Mouse (Mus musculus) liver, embryonic 14.5 days (tissue): ENCODE measurements around the gene Tub. TPM values are rescaled to one million over a fixed set of nuclear protein-coding genes. Genes with fewer than 3 reads are reported as not detected.

Experiments used
- ATAC-seq: fragments of 200-750 bp; cut with Nextera tagmentation; 2 replicates; pipeline ENCODE4 v1.8.0; 2017; ENCODE audit warnings: moderate number of reproducible peaks, mild to moderate bottlenecking, moderate library complexity; ENCODE audit not compliant: insufficient read depth
- DNase-seq, 3 experiments: peaks; one replicate each; pipeline ENCODE4 v3.0.0-alpha.2; 2012 to 2013; ENCODE audit warnings: low read depth in 3 of 3, low spot score in 3 of 3
- H3K27ac ChIP-seq: fragments of 300-500 bp; sonication (generic); 2 replicates; pipeline ENCODE4 v1.5.1; 2014; ENCODE audit warnings: moderate library complexity, mild to moderate bottlenecking, control low read depth, inconsistent platforms
- H3K27me3 ChIP-seq: fragments of 300-500 bp; sonication (generic); 2 replicates; pipeline ENCODE4 v1.6.1; 2014; ENCODE audit warnings: mild to moderate bottlenecking, low read length, moderate library complexity; ENCODE audit not compliant: control insufficient read depth, insufficient read depth
- H3K36me3 ChIP-seq: fragments of 300-500 bp; sonication (generic); replicated peaks from 2 replicates; pipeline ENCODE4 v1.6.1; 2014; ENCODE audit warnings: low read depth; ENCODE audit not compliant: control insufficient read depth, insufficient read depth
- H3K4me1 ChIP-seq, 2 experiments: fragments of 200-500 bp in 1 of 2; fragments of 300-500 bp in 1 of 2; sonication (generic) in 1 of 2; replicated peaks; 2 replicates each; pipeline ENCODE4 v1.6.1; 2012 to 2014; ENCODE audit warnings: antibody characterized with exemption in 1 of 2, inconsistent platforms in 1 of 2, low read length in 1 of 2; ENCODE audit not compliant: control insufficient read depth in 2 of 2, insufficient read depth in 2 of 2
- H3K4me2 ChIP-seq: fragments of 300-500 bp; sonication (generic); 2 replicates; pipeline ENCODE4 v1.6.1; 2014; ENCODE audit warnings: low read depth, mild to moderate bottlenecking, control low read depth, moderate library complexity
- H3K4me3 ChIP-seq, 2 experiments: fragments of 200-500 bp in 1 of 2; fragments of 300-500 bp in 1 of 2; sonication (generic) in 1 of 2; 2 replicates each; pipeline ENCODE4 v1.5.1; 2012 to 2014; ENCODE audit warnings: low read depth in 2 of 2, low read length in 2 of 2, mild to moderate bottlenecking in 2 of 2, control low read depth in 1 of 2, inconsistent platforms in 1 of 2, moderate library complexity in 1 of 2; ENCODE audit not compliant: insufficient read depth in 1 of 2
- H3K9ac ChIP-seq: fragments of 300-500 bp; sonication (generic); replicated peaks from 2 replicates; pipeline ENCODE4 v1.6.1; 2014; ENCODE audit warnings: mild to moderate bottlenecking, control low read depth, moderate library complexity
- H3K9me3 ChIP-seq: fragments of 300-500 bp; sonication (generic); 2 replicates; pipeline ENCODE4 v1.6.1; 2016; ENCODE audit warnings: low read length, mixed read lengths; ENCODE audit not compliant: control insufficient read depth
- CTCF ChIP-seq: IDR thresholded peaks from 2 replicates; pipeline ENCODE4 v1.5.1; 2016; ENCODE audit warnings: antibody characterized with exemption, low read depth, control low read depth
- EP300 ChIP-seq: IDR thresholded peaks from 2 replicates; pipeline ENCODE4 v1.6.1; 2016; ENCODE audit warnings: antibody characterized with exemption, low read depth
- WGBS: fragments of 180-500 bp; shearing (Covaris S2); extraction: QIAGEN DNeasy Blood & Tissue Kit; methylation state at CpG from one replicate; pipeline ENCODE4 v1.1.7; 2014; ENCODE audit not compliant: insufficient replicate concordance; 5-methylcytosine and 5-hydroxymethylcytosine counted together
- polyA plus RNA-seq, 2 experiments: library from polyadenylated mRNA; depleted of rRNA in 1 of 2; stranded (reverse) in 1 of 2; unstranded in 1 of 2; fragments of >200 nt; fragmentation: Nextera tagmentation in 1 of 2; extraction: Ambion mirVana in 1 of 2; gene quantifications; 2 replicates each; pipeline versions ENCODE4 v1.2.1 to v1.2.3; 2012 to 2014

The Tub gene
- polyA plus RNA-seq, 2 experiments: 0.06 TPM; not detected in 1

DNA sequence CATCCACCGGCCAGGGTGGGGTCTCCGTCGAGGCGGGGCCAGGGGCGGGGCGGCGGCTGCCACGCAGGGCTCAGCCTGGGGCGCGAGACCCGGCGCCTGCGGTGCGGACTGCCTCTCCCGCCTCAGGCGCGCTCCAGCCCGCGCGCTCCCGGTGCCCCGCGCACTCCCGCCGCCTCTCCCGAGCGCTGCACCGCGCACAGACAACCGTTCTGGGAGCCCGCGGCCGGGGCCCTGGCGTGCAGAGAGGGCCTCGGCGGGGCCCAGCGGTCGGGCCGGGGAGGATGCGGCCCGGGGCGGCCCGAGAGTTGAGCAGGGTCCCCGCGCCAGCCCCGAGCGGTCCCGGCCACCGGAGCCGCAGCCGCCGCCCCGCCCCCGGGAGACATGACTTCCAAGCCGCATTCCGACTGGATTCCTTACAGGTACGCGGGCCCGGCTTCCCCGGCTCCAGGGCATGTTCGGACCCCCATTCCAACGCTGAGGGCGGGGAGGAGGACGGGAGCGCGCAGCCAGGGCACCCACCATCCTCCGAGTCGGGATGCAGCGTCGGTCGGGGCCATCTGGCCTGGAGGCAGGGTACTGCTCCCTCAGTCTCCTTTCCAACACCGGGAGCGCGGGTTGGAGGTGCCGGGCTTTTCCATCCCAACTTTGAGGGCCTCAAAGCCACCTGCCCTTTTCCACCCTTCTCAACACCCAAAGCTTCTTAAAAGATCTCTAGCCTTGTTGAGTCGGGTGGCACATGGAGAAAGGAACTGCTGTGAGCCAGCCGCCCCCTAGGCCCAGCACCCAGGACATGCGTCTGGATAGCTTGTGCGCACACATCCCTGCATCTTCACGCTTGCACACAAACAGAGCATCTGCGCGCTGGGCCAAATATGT is 60.8 kb downstream of the Tub start:
- 3% methylated on average over 66 of the region's 82 CpGs for WGBS
- Histone ChIP-seq H3K4me1 (no peaks in the 10 kb centered on the region), H3K9me3 (no peaks in the 10 kb centered on the region), H3K4me3 (peak overlapping the region in 1 of 2 experiments; percentile 15; a peak in 2 of 4 replicates), H3K4me2 (peak overlapping the region; percentile 4), H3K9ac (no peak overlapping the region), H3K27ac (no peak overlapping the region), H3K36me3 (no peaks in the 10 kb centered on the region), H3K27me3 (peaks cover 28% of the 10 kb centered on the region)
- no peak for TF ChIP-seq EP300
- no peak for TF ChIP-seq CTCF
- ATAC-seq (no peak), DNase-seq (no peak)

DNA sequence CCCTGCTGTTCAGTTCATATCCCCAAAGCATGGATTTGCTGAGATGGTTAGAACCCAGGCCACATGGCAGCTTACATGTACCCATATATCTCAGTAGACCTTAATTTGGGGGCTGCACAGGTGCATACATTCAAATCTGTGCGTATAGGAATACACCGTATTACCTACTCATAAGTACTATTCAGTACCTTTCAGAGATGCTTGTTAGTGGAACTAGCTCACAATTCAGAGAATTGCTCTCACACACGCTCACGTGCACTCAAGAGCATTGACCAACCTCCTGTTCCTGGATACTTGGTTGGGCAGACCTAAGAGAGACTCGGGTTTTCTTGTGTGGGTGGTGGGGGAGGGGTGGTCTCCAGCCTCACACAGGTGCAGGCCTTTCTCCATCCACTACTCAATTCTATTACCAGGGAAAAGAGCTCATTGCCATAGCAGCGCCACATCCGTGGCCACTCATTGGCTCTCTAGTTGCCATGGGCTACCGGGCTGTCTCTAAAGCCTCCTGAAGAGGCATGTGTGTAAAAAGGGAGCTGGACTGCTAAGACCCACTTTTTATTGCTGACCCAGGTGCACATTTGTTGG is 61.5 kb downstream of the Tub start:
- Histone ChIP-seq H3K27me3 (peaks cover 28% of the 10 kb centered on the region), H3K27ac (no peak overlapping the region), H3K36me3 (no peaks in the 10 kb centered on the region), H3K4me3 (no peak overlapping the region), H3K9me3 (no peaks in the 10 kb centered on the region), H3K9ac (no peak overlapping the region), H3K4me2 (no peak overlapping the region), H3K4me1 (no peaks in the 10 kb centered on the region)
- no peak for DNase-seq
- no peak for ATAC-seq
- WGBS: 45% methylated on average over 8 of the region's 8 CpGs
- TF ChIP-seq EP300: no peak
- no peak for TF ChIP-seq CTCF

DNA sequence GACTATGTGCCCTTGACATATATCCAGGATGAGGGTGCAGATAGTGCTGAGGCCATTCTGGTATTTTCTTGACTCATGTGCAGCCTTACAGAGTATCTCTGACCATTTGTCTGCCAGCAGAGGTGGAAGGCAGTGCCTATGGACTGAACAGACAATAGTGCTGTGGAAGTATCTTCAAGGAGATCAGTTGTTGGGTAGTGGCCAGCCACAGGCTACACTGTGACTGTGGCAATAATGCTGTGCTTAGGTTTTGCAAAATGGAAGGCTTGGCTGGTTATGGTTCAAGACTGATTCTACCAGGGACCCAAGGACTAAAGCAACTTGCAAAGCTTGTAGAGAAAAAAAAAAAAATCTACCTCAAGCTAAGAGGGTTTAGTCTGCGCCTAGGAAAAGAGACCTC is 62.4 kb downstream of the Tub start:
- Histone ChIP-seq H3K27me3 (peaks cover 28% of the 10 kb centered on the region), H3K4me3 (no peak overlapping the region), H3K9ac (no peak overlapping the region), H3K4me2 (no peak overlapping the region), H3K36me3 (no peaks in the 10 kb centered on the region), H3K9me3 (no peaks in the 10 kb centered on the region), H3K27ac (no peak overlapping the region), H3K4me1 (no peaks in the 10 kb centered on the region)
- ATAC-seq: no peak
- DNase-seq: no peak
- WGBS: 60% methylated on average over 1 of the region's 1 CpGs
- TF ChIP-seq EP300 (no peak), CTCF (no peak)

DNA sequence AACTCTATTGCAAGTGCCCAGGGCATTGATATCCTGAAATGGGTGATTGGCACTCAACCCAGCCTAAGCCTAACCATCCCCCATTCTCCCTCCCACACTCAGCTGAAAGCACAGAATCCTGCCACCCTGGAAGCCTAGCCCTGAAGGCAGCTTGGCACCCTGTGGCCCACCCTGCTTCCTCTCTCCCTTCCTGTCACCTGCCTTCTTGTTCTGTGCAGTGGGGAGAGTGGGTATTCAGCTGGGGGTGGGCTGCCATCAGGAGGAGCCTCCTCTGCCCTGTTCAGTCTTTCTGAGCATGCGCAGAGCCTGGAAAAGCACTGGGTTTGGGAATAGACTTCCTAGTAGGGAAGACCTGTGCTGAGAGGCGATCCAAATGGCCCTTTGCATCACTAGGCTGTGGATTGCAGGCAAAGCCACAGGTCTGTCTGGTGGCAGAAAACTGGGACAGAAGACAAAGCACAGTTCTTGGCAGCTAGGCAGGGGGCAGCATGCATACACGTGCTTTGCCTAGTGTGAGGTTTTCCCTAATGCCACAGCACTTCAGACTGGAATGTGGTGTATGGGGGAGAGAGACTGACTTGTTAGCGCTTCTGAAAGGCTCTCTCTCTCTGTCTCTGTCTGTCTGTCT is 63.0 kb downstream of the Tub start:
- no peaks in the 10 kb centered on the region for H3K36me3 ChIP-seq
- peaks cover 28% of the 10 kb centered on the region for H3K27me3 ChIP-seq
- WGBS: 25% methylated on average over 4 of the region's 4 CpGs
- TF ChIP-seq EP300: no peak
- no peak for TF ChIP-seq CTCF
- no peaks in the 10 kb centered on the region for H3K4me1 ChIP-seq
- H3K27ac ChIP-seq: no peak overlapping the region
- H3K4me3 ChIP-seq: no peak overlapping the region
- H3K9ac ChIP-seq: no peak overlapping the region
- DNase-seq: no peak
- no peaks in the 10 kb centered on the region for H3K9me3 ChIP-seq
- H3K4me2 ChIP-seq: no peak overlapping the region
- ATAC-seq: no peak

DNA sequence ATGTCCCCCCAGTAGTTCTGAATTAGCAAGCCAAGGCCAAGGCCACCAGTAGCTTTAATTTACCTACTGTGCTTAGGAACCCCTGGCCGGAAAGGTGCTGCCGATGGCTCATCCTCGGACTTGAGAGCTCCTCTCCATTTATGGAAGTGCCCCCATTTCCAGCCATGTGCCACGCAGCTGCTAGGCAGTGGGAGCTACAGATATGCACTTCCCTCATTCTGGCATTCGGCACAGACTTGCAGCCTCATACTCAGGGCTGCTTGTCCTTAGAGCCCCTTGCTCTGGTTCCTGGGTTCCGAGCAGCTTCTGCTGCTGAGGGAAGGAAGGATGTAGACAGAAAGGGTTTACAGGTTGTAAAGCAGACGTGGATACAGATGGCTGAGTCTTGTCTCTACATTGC is 64.7 kb downstream of the Tub start:
- no peak for ATAC-seq
- 60% methylated on average over 7 of the region's 7 CpGs for WGBS
- Histone ChIP-seq H3K27ac (no peak overlapping the region), H3K27me3 (peaks cover 26% of the 10 kb centered on the region), H3K36me3 (no peaks in the 10 kb centered on the region), H3K4me1 (no peaks in the 10 kb centered on the region), H3K9ac (no peak overlapping the region), H3K4me2 (no peak overlapping the region), H3K9me3 (no peaks in the 10 kb centered on the region), H3K4me3 (no peak overlapping the region)
- TF ChIP-seq CTCF (no peak), EP300 (no peak)
- DNase-seq: no peak
